In genomic region chr2:127338416-127338815, GRCm38 (mm10) we compare ENCODE assay signal across 8 mouse cellular contexts. TPM values are rescaled to one million over a fixed set of nuclear protein-coding genes. Genes with fewer than 3 reads are reported as not detected.
A peak's percentile ranks its signal among the peaks of the same experiment; 100 is the strongest.
DNase-seq lines count a peak whose midpoint lies in the region; ATAC-seq and TF ChIP-seq lines count a peak whose summit lies in the region.
"Had no signal": no experiment of that assay in that cellular context is flagged by ENCODE, and none has a peak within 500 bp of the region (broad histone marks: within the 10 kb centered on the region; RNA-seq: fewer than 3 reads in every experiment).

Gene Astl (plus strand): TSS chr2:127338639.

- H3K4me1 ChIP-seq in kidney, embryonic 16.5 days (ENCODE audit: insufficient read depth, low read length), result peaks cover 24% of the 10 kb centered on the region
- H3K4me1 ChIP-seq in ES-Bruce4 (ENCODE audit: control insufficient read depth, insufficient read depth, low read length), result no peaks in the 10 kb centered on the region
- H3K4me1 ChIP-seq in embryonic facial prominence, embryonic 13.5 days, result peaks cover 22% of the 10 kb centered on the region
- peaks cover 50% of the 10 kb centered on the region for H3K4me1 ChIP-seq in liver, embryonic 15.5 days (replicated peaks)

- peak within 1 kb of the TSS; percentile 61 for H3K4me3 ChIP-seq in kidney, embryonic 16.5 days (ENCODE audit: low read length)
- H3K4me3 ChIP-seq in ES-Bruce4 (ENCODE audit: low read depth, low read length), result no peak within 1 kb of the TSS
- H3K4me3 ChIP-seq in embryonic facial prominence, embryonic 13.5 days, result peak within 1 kb of the TSS; percentile 59
- H3K4me3 ChIP-seq in liver, embryonic 15.5 days (replicated peaks), result peak within 1 kb of the TSS; percentile 53; the same call in 1 of the 2 replicates

- TF ChIP-seq EP300 in ES-Bruce4 (IDR thresholded peaks at IDR 0.05; ENCODE audit: insufficient read depth, low read depth, low read length), result 0 out of 2 replicates have a peak, but pooled peaks have one; percentile 44

- H3K9ac ChIP-seq in kidney, embryonic 16.5 days (replicated peaks; ENCODE audit: low read length), result no peak within 1 kb of the TSS
- no peak within 1 kb of the TSS for H3K9ac ChIP-seq in ES-Bruce4 (ENCODE audit: low read depth, poor library complexity, severe bottlenecking)
- H3K9ac ChIP-seq in embryonic facial prominence, embryonic 13.5 days, result no peak within 1 kb of the TSS
- no peak within 1 kb of the TSS for H3K9ac ChIP-seq in liver, embryonic 15.5 days

- H3K27ac ChIP-seq in kidney, embryonic 16.5 days (ENCODE audit: low read length), result no peak within 1 kb of the TSS
- H3K27ac ChIP-seq in ES-Bruce4 (ENCODE audit: insufficient read depth, low read length), result no peak within 1 kb of the TSS
- no peak within 1 kb of the TSS for H3K27ac ChIP-seq in embryonic facial prominence, embryonic 13.5 days
- H3K27ac ChIP-seq in liver, embryonic 15.5 days (replicated peaks), result no peak within 1 kb of the TSS

- H3K9me3 ChIP-seq in kidney, embryonic 16.5 days (ENCODE audit: low read length), result no peaks in the 10 kb centered on the region
- H3K9me3 ChIP-seq in ES-Bruce4 (replicated peaks; ENCODE audit: control insufficient read depth, insufficient read depth, low read length, poor library complexity, severe bottlenecking), result no peaks in the 10 kb centered on the region
- H3K9me3 ChIP-seq in embryonic facial prominence, embryonic 13.5 days, result no peaks in the 10 kb centered on the region
- no peaks in the 10 kb centered on the region for H3K9me3 ChIP-seq in liver, embryonic 15.5 days (replicated peaks)

- no peaks in the 10 kb centered on the region for H3K27me3 ChIP-seq in kidney, embryonic 16.5 days (ENCODE audit: insufficient read depth, low read length)
- no peaks in the 10 kb centered on the region; the same call in 1 of the 2 replicates for H3K27me3 ChIP-seq in ES-Bruce4 (ENCODE audit: control insufficient read depth, insufficient read depth, low read length, poor library complexity, severe bottlenecking)
- H3K27me3 ChIP-seq in embryonic facial prominence, embryonic 13.5 days, result peaks cover 43% of the 10 kb centered on the region
- peaks cover 55% of the 10 kb centered on the region for H3K27me3 ChIP-seq in liver, embryonic 15.5 days

- DNase-seq in kidney, adult 9 months, result no peak
- no peak for DNase-seq in cerebellum, adult 9-10 months
- DNase-seq in cerebellum, adult 8-10 months, result no peak
- DNase-seq: right cerebral cortex, postnatal 14 days had no signal

- peak within 1 kb of the TSS; percentile 88 for H3K4me2 ChIP-seq in kidney, embryonic 16.5 days (replicated peaks; ENCODE audit: low read depth, low read length)
- H3K4me2 ChIP-seq in embryonic facial prominence, embryonic 13.5 days, result peak within 1 kb of the TSS; percentile 95
- peak within 1 kb of the TSS; percentile 75 for H3K4me2 ChIP-seq in liver, embryonic 15.5 days

- no peaks in the 10 kb centered on the region for H3K36me3 ChIP-seq in kidney, embryonic 16.5 days (ENCODE audit: insufficient read depth, low read length)
- no peaks in the 10 kb centered on the region for H3K36me3 ChIP-seq in ES-Bruce4 (ENCODE audit: control insufficient read depth, insufficient read depth, low read length, poor library complexity, severe bottlenecking)
- no peaks in the 10 kb centered on the region for H3K36me3 ChIP-seq in embryonic facial prominence, embryonic 13.5 days
- no peaks in the 10 kb centered on the region for H3K36me3 ChIP-seq in liver, embryonic 15.5 days (replicated peaks)

- TF ChIP-seq CTCF in ES-Bruce4 (IDR thresholded peaks at IDR 0.05; ENCODE audit: low read depth, low read length), result no peak

- ATAC-seq in kidney, embryonic 16.5 days (ENCODE audit: low FRiP score, low TSS enrichment), result no peak
- ATAC-seq in embryonic facial prominence, embryonic 13.5 days (ENCODE audit: insufficient number of reproducible peaks, insufficient read depth, low FRiP score, low TSS enrichment, low read depth), result no peak
- no peak for ATAC-seq in liver, embryonic 15.5 days (ENCODE audit: insufficient read depth)

- TF ChIP-seq POLR2A in ES-Bruce4 (IDR thresholded peaks at IDR 0.05; ENCODE audit: insufficient read depth, low read length), result no peak

- WGBS in kidney, embryonic 16.5 days, result 86% methylated on average over 4 of the region's 4 CpGs
- WGBS in embryonic facial prominence, embryonic 13.5 days, result 76% methylated on average over 4 of the region's 4 CpGs
- WGBS in liver, embryonic 15.5 days (ENCODE audit: insufficient replicate concordance), result 52% methylated on average over 4 of the region's 4 CpGs

RNA-seq across cellular contexts. Expression of gene Astl, which starts in this region (rescaled TPM):
- polyA plus RNA-seq in kidney, embryonic 16.5 days (2015; fragmentation: Nextera tagmentation; extraction: Ambion mirVana), result not detected in 2 replicates
- polyA plus RNA-seq in ES-Bruce4 (2011; ENCODE audit: insufficient read depth, insufficient read length, low read depth, missing spikeins), result not detected in 2 replicates
- polyA plus RNA-seq in embryonic facial prominence, embryonic 13.5 days (2015; fragmentation: Nextera tagmentation; extraction: Ambion mirVana), result 0.30 and 0.76 TPM in 2 replicates
- 0.03 TPM in 1 of 2 replicates, not detected in the other for polyA plus RNA-seq in liver, embryonic 15.5 days (2015; fragmentation: Nextera tagmentation; extraction: Ambion mirVana)
